Mouse (Mus musculus) neural tube, embryonic 12.5 days (tissue): ENCODE measurements around the gene Bpifa5. TPM values are rescaled to one million over a fixed set of nuclear protein-coding genes. Genes with fewer than 3 reads are reported as not detected.
"Not testable (repeated sequence)": the region's sequence is repeated elsewhere in the genome, so short reads cannot be mapped to it uniquely, and the experiment has no call there.

ENCODE experiments used
- ATAC-seq: fragments of 200-750 bp; cut with Nextera tagmentation; 2 replicates; pipeline ENCODE4 v1.8.0; 2017; ENCODE audit warnings: low read depth, mild to moderate bottlenecking, moderate TSS enrichment, moderate library complexity; ENCODE audit not compliant: low FRiP score
- H3K27ac ChIP-seq: fragments of 300-500 bp; sonication (generic); 2 replicates; pipeline ENCODE4 v1.5.1; 2016
- H3K27me3 ChIP-seq: fragments of 300-500 bp; sonication (generic); replicated peaks from 2 replicates; pipeline ENCODE4 v1.6.1; 2016; ENCODE audit warnings: mild to moderate bottlenecking
- H3K36me3 ChIP-seq: fragments of 300-500 bp; sonication (generic); 2 replicates; pipeline ENCODE4 v1.6.1; 2016; ENCODE audit warnings: mild to moderate bottlenecking
- H3K4me1 ChIP-seq: fragments of 300-500 bp; sonication (generic); 2 replicates; pipeline ENCODE4 v1.6.1; 2016
- H3K4me2 ChIP-seq: fragments of 300-500 bp; sonication (generic); replicated peaks from 2 replicates; pipeline ENCODE4 v1.6.1; 2016; ENCODE audit warnings: mild to moderate bottlenecking
- H3K4me3 ChIP-seq: fragments of 300-500 bp; sonication (generic); 2 replicates; pipeline ENCODE4 v1.5.1; 2016
- H3K9ac ChIP-seq: fragments of 300-500 bp; sonication (generic); 2 replicates; pipeline ENCODE4 v1.6.1; 2016; ENCODE audit warnings: mild to moderate bottlenecking
- H3K9me3 ChIP-seq: fragments of 300-500 bp; sonication (generic); 2 replicates; pipeline ENCODE4 v1.6.1; 2016; ENCODE audit warnings: mild to moderate bottlenecking
- WGBS: fragments of 180-500 bp; shearing (Covaris S2); methylation state at CpG from one replicate; pipeline ENCODE4 v1.1.7; 2016; 5-methylcytosine and 5-hydroxymethylcytosine counted together
- polyA plus RNA-seq: library from polyadenylated mRNA; unstranded; fragments of >200 nt; fragmentation: Nextera tagmentation; extraction: Ambion mirVana; gene quantifications from 2 replicates; pipeline ENCODE4 v1.2.1, GENCODE M21; 2016

Bpifa5 gene
- not detected in 2 replicates for polyA plus RNA-seq

- Histone ChIP-seq H3K4me1 (no peaks in the 10 kb centered on the region), H3K4me2 (no peak within 1 kb of the TSS), H3K36me3 (no peaks in the 10 kb centered on the region), H3K4me3 (no peak within 1 kb of the TSS), H3K9ac (no peak within 1 kb of the TSS), H3K9me3 (no peaks in the 10 kb centered on the region), H3K27ac (no peak within 1 kb of the TSS), H3K27me3 (no peaks in the 10 kb centered on the region)
- 85% methylated on average over 8 of the region's 8 CpGs for WGBS
- ATAC-seq = no peak
These were observed at the start of gene Bpifa5 for GRCm38 (mm10) chr2:154162307-154162706. TSS of gene Bpifa5 (plus strand) at chr2:154162607.

- Histone ChIP-seq H3K27me3 (no peaks in the 10 kb centered on the region), H3K36me3 (no peaks in the 10 kb centered on the region), H3K4me1 (no peaks in the 10 kb centered on the region), H3K4me2 (no peak overlapping the region), H3K27ac (no peak overlapping the region), H3K9me3 (no peaks in the 10 kb centered on the region), H3K4me3 (no peak overlapping the region), H3K9ac (no peak overlapping the region)
- no peak for ATAC-seq
- WGBS = 89% methylated on average over 3 of the region's 3 CpGs
These were observed 45.0 kb upstream of the Bpifa5 start for GRCm38 (mm10) chr2:154117381-154117780.

GRCm38 (mm10) chr2:154130120-154130519, 32.3 kb upstream of the Bpifa5 start, which contains the start of gene Bpifa3:
TSS of gene Bpifa3 (plus strand) at chr2:154130336.
- ATAC-seq = no peak
- no peaks in the 10 kb centered on the region for H3K4me1 ChIP-seq
- 70% methylated on average over 2 of the region's 2 CpGs for WGBS
- no peak within 1 kb of the TSS for H3K27ac ChIP-seq
- H3K4me3 ChIP-seq = no peak within 1 kb of the TSS
- H3K4me2 ChIP-seq = no peak within 1 kb of the TSS
- H3K36me3 ChIP-seq = no peaks in the 10 kb centered on the region
- H3K9me3 ChIP-seq = no peaks in the 10 kb centered on the region
- no peaks in the 10 kb centered on the region for H3K27me3 ChIP-seq
- H3K9ac ChIP-seq = no peak within 1 kb of the TSS

GRCm38 (mm10) chr2:154142580-154142979, 19.8 kb upstream of the Bpifa5 start, which contains the start of gene Bpifa1:
TSS of gene Bpifa1 (plus strand) at chr2:154142880.
- Histone ChIP-seq H3K9ac (no peak within 1 kb of the TSS), H3K4me2 (no peak within 1 kb of the TSS), H3K4me1 (no peaks in the 10 kb centered on the region), H3K4me3 (no peak within 1 kb of the TSS), H3K36me3 (no peaks in the 10 kb centered on the region), H3K9me3 (no peaks in the 10 kb centered on the region), H3K27ac (no peak within 1 kb of the TSS), H3K27me3 (no peaks in the 10 kb centered on the region)
- ATAC-seq = no peak
- 84% methylated on average over 4 of the region's 4 CpGs for WGBS

- WGBS = 88% methylated on average over 3 of the region's 3 CpGs
- ATAC-seq = no peak
- Histone ChIP-seq H3K9ac (no peak overlapping the region), H3K4me3 (no peak overlapping the region), H3K9me3 (no peaks in the 10 kb centered on the region), H3K4me2 (no peak overlapping the region), H3K36me3 (no peaks in the 10 kb centered on the region), H3K27me3 (no peaks in the 10 kb centered on the region), H3K4me1 (no peaks in the 10 kb centered on the region), H3K27ac (no peak overlapping the region)
These were observed 18.7 kb upstream of the Bpifa5 start for GRCm38 (mm10) chr2:154143735-154144134.

GRCm38 (mm10) chr2:154147496-154147895, 14.9 kb upstream of the Bpifa5 start:
- no peak overlapping the region for H3K4me2 ChIP-seq
- H3K4me1 ChIP-seq = no peaks in the 10 kb centered on the region
- WGBS = 83% methylated on average over 4 of the region's 4 CpGs
- no peak overlapping the region for H3K27ac ChIP-seq
- no peak overlapping the region for H3K4me3 ChIP-seq
- no peak overlapping the region for H3K9ac ChIP-seq
- no peaks in the 10 kb centered on the region for H3K27me3 ChIP-seq
- H3K9me3 ChIP-seq = no peaks in the 10 kb centered on the region
- no peak for ATAC-seq
- no peaks in the 10 kb centered on the region for H3K36me3 ChIP-seq

- H3K27me3 ChIP-seq = no peaks in the 10 kb centered on the region
These were observed 4.0 kb upstream of the Bpifa5 start for GRCm38 (mm10) chr2:154158433-154158832.

GRCm38 (mm10) chr2:154163306-154163705, 899 bp downstream of the Bpifa5 start:
- Histone ChIP-seq H3K9ac (no peak overlapping the region), H3K4me2 (no peak overlapping the region), H3K27me3 (no peaks in the 10 kb centered on the region), H3K36me3 (no peaks in the 10 kb centered on the region), H3K9me3 (no peaks in the 10 kb centered on the region), H3K4me1 (no peaks in the 10 kb centered on the region), H3K4me3 (no peak overlapping the region), H3K27ac (no peak overlapping the region)
- 89% methylated on average over 5 of the region's 5 CpGs for WGBS
- ATAC-seq = no peak

More at GRCm38 (mm10) chr2:154158433-154158832, 4.0 kb upstream of the Bpifa5 start:
- Histone ChIP-seq H3K4me3 (no peak overlapping the region), H3K4me1 (no peaks in the 10 kb centered on the region), H3K36me3 (no peaks in the 10 kb centered on the region), H3K9ac (no peak overlapping the region), H3K4me2 (no peak overlapping the region), H3K27ac (no peak overlapping the region), H3K9me3 (no peaks in the 10 kb centered on the region)
- no peak for ATAC-seq
- 40% methylated on average over 3 of the region's 3 CpGs for WGBS

GRCm38 (mm10) chr2:154169172-154169571, 6.8 kb downstream of the Bpifa5 start:
- Histone ChIP-seq H3K4me2 (no peak overlapping the region), H3K4me1 (no peaks in the 10 kb centered on the region), H3K9ac (no peak overlapping the region), H3K27ac (no peak overlapping the region), H3K36me3 (no peaks in the 10 kb centered on the region), H3K9me3 (no peaks in the 10 kb centered on the region), H3K27me3 (no peaks in the 10 kb centered on the region), H3K4me3 (no peak overlapping the region)
- ATAC-seq = no peak
- WGBS = 70% methylated on average over 3 of the region's 3 CpGs

GRCm38 (mm10) chr2:154171621-154172020, 9.2 kb downstream of the Bpifa5 start:
- Histone ChIP-seq H3K36me3 (no peaks in the 10 kb centered on the region), H3K9ac (no peak overlapping the region), H3K27ac (no peak overlapping the region), H3K4me1 (no peaks in the 10 kb centered on the region), H3K4me3 (no peak overlapping the region), H3K9me3 (no peaks in the 10 kb centered on the region), H3K4me2 (no peak overlapping the region), H3K27me3 (no peaks in the 10 kb centered on the region)
- ATAC-seq = no peak
- 77% methylated on average over 6 of the region's 6 CpGs for WGBS

- 52% methylated on average over 1 of the region's 1 CpGs for WGBS
- Histone ChIP-seq H3K9me3 (no peaks in the 10 kb centered on the region), H3K27ac (no peak overlapping the region), H3K4me1 (no peaks in the 10 kb centered on the region), H3K9ac (no peak overlapping the region), H3K36me3 (no peaks in the 10 kb centered on the region), H3K4me2 (no peak overlapping the region), H3K4me3 (no peak overlapping the region), H3K27me3 (no peaks in the 10 kb centered on the region)
- ATAC-seq = no peak
These were observed 10.9 kb downstream of the Bpifa5 start for GRCm38 (mm10) chr2:154173313-154173712.

GRCm38 (mm10) chr2:154181900-154182299, 19.5 kb downstream of the Bpifa5 start:
- not testable (repeated sequence) for H3K4me1 ChIP-seq, H3K4me3 ChIP-seq, ATAC-seq, H3K27me3 ChIP-seq, H3K9me3 ChIP-seq, H3K9ac ChIP-seq, H3K27ac ChIP-seq, H3K36me3 ChIP-seq, H3K4me2 ChIP-seq
- WGBS = 82% methylated on average over 7 of the region's 7 CpGs

GRCm38 (mm10) chr2:154183061-154183460, 20.7 kb downstream of the Bpifa5 start:
- not testable (repeated sequence) for H3K36me3 ChIP-seq, H3K4me3 ChIP-seq, H3K27ac ChIP-seq, H3K27me3 ChIP-seq, H3K9me3 ChIP-seq, ATAC-seq, H3K9ac ChIP-seq, H3K4me2 ChIP-seq, H3K4me1 ChIP-seq
- WGBS = 86% methylated on average over 4 of the region's 4 CpGs
